Mouse (Mus musculus) heart, adult 2 months (tissue): ENCODE results near the gene Dlgap5.

Experiments
- CTCF ChIP-seq: fragments of 200-600 bp; IDR thresholded peaks from 2 replicates; pipeline ENCODE4 v1.8.1; 2022; ENCODE audit warnings: antibody characterized with exemption, mild to moderate bottlenecking, moderate library complexity
- EP300 ChIP-seq: fragments of 200-500 bp; IDR thresholded peaks from 2 replicates; pipeline ENCODE4 v1.6.1; 2011; ENCODE audit warnings: low read depth, low read length, control low read depth; ENCODE audit not compliant: insufficient read depth
- POLR2A ChIP-seq: fragments of 200-500 bp; IDR thresholded peaks from 2 replicates; pipeline ENCODE4 v1.6.1; 2011; ENCODE audit warnings: mild to moderate bottlenecking, low read depth, low read length, control low read depth; ENCODE audit not compliant: insufficient read depth

GRCm38 (mm10) chr14:47402735-47403134 is 15.5 kb downstream of the Dlgap5 start:
- no peak for TF ChIP-seq POLR2A
- no peak for TF ChIP-seq CTCF
- no peak for TF ChIP-seq EP300
